Mouse (Mus musculus): ENCODE data around the gene Junb.

DNA sequence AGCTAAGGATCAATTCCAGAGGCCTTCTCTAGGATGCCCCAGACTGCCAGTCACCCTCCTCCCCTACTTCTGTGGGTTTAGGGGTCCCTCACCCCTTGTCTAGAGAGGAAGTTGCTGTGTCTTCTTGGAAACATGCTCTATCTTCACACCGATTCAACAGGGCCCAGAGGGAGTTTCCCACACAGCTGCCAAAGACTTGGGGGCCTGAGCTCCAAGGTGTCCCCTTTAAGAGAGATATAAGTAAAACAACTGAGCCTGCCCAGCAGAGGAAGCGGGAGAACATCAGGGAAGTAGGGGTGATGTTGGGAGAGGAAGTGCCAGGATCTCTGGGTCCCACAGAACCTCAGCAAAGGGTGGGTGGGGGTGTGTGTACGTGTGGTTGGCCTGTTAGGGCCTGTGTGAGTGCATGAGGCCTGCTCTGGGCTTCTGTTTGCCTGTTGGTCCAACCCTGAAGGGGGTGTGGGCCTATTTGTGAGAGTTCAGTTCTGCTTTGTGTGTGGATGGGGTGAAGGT is 4.0 kb upstream of the Junb start:
- TF ChIP-seq CTCF (IDR thresholded peaks at IDR 0.05; ENCODE audit: extremely low read depth, insufficient read depth, low read length) (no peak), POLR2A (IDR thresholded peaks at IDR 0.05; ENCODE audit: extremely low read depth, insufficient read depth, low read length) (no peak)

Data from cortical plate, adult 2 months (tissue).